Mouse (Mus musculus) layer of hippocampus, postnatal 25 days (tissue): ENCODE results near the gene Tas2r129. TPM values are rescaled to one million over a fixed set of nuclear protein-coding genes. Genes with fewer than 3 reads are reported as not detected.
"Not testable (repeated sequence)": the region's sequence is repeated elsewhere in the genome, so short reads cannot be mapped to it uniquely, and the experiment has no call there.

ENCODE experiments used
- DNase-seq, 2 experiments: peaks; one replicate each; pipeline ENCODE4 v3.0.0; 2022; ENCODE audit warnings: mixed read lengths in 2 of 2, low spot score in 1 of 2; ENCODE audit errors: extremely low spot score in 1 of 2
- total RNA-seq, 2 experiments: library from RNA; stranded (reverse); gene quantifications; 2 replicates each; pipeline ENCODE4 v1.2.3; 2021

Tas2r129 gene
- total RNA-seq, result not detected

- no peak for DNase-seq
These were observed at the start of gene Tas2r129 for GRCm38 (mm10) chr6:132950802-132951201. Tas2r129 (plus strand) TSS chr6:132951102.

- no peak for DNase-seq
These were observed 41.6 kb upstream of the Tas2r129 start, which contains the start of gene Tas2r125 for GRCm38 (mm10) chr6:132909351-132909750. Tas2r125 (plus strand) TSS chr6:132909651.

DNA sequence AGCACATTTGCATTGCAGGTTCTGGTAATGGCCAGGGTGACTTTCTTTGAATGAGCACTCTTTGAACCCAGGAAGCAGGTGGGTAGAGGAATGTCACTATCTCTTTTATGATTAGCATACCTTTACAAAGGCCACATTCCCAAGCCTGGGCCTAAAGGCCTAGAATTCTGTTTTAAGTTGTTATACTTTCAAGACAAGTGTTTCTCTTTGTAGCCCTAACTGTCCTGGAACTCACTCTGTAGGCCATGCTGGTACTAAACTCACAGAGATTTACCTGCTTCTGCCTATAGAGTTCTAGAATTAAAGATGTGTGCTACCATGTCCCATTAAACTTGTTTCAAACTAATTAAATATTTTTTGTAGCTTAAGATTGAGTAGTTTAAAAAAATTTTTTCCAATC is 9.5 kb upstream of the Tas2r129 start:
- DNase-seq, result not testable (repeated sequence)

DNA sequence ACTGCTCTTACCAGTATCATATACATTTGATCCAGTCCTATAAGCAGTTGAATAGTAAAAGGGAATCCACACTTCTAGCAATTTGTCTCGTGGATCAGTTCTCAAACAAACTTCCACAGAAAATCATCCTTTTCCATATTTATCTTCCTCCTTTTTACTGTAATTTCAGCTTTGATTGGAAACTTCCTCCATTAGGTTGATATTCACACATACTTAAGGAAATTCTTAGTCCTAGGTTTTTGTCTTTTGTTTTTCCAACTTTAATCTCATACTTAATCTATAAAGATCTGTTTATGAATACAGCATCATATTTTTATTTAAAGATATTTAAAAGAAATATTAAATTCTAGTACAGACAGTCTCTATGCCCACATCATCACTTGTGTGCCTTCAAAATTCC is 6.9 kb downstream of the Tas2r129 start, which contains the start of gene Tas2r131:
Gene Tas2r131 (minus strand): TSS at position 101 of the 400 bp plus-strand sequence.
- DNase-seq, result no peak

DNA sequence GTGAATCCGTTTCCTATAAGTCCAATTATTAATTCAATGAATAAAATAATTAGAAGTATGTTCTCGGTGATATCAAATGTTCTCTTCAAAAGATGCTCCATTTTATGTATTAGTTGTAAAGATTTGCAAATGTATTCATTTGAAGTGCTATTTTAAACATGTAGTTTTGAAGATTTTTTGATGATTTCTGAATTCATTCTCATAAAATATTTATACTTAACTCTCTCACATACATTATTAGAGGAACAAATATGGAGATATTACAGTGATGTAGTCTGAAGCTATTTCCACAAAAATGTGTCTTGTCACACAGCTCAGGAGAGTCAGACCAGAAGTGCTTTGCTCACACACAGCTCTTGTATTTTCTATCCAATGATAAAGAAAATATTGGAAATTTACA is 30.0 kb downstream of the Tas2r129 start, which contains the start of gene Tas2r109:
Gene Tas2r109 (minus strand): TSS at position 101 of the 400 bp plus-strand sequence.
- no peak for DNase-seq

Other genes starting within 250 kb of the Tas2r129 start
- gene Tas2r122, start 239.2 kb upstream of the Tas2r129 start, total RNA-seq, result not detected
- gene Tas2r115, start 213.1 kb upstream of the Tas2r129 start, total RNA-seq, result not detected
- gene Tas2r124, start 196.4 kb upstream of the Tas2r129 start, total RNA-seq, result not detected
- gene Tas2r102, start 189.0 kb upstream of the Tas2r129 start, total RNA-seq, result not detected
- not detected for gene Tas2r136, start 172.9 kb upstream of the Tas2r129 start, total RNA-seq
- gene Tas2r117, start 148.3 kb upstream of the Tas2r129 start, total RNA-seq, result not detected
- gene Tas2r123, start 104.0 kb upstream of the Tas2r129 start, total RNA-seq, result not detected
- gene Tas2r116, start 95.7 kb upstream of the Tas2r129 start, total RNA-seq, result not detected
- gene Tas2r110, start 83.1 kb upstream of the Tas2r129 start, total RNA-seq, result not detected
- not detected for gene Tas2r113, start 58.1 kb upstream of the Tas2r129 start, total RNA-seq
- not detected for gene Tas2r125, start 41.5 kb upstream of the Tas2r129 start, total RNA-seq
- not detected for gene Tas2r131, start 6.8 kb downstream of the Tas2r129 start, total RNA-seq
- gene Tas2r109, start 29.9 kb downstream of the Tas2r129 start, total RNA-seq, result not detected
- gene Tas2r103, start 86.0 kb downstream of the Tas2r129 start, total RNA-seq, result not detected
- gene Tas2r140, start 104.7 kb downstream of the Tas2r129 start, total RNA-seq, result not detected
- gene Smim10l1, start 153.8 kb downstream of the Tas2r129 start, total RNA-seq, result 10 to 100 TPM; 86.2 to 92.9 TPM